Comparison of ENCODE assay signal across 15 mouse cellular contexts in the genomic region with DNA sequence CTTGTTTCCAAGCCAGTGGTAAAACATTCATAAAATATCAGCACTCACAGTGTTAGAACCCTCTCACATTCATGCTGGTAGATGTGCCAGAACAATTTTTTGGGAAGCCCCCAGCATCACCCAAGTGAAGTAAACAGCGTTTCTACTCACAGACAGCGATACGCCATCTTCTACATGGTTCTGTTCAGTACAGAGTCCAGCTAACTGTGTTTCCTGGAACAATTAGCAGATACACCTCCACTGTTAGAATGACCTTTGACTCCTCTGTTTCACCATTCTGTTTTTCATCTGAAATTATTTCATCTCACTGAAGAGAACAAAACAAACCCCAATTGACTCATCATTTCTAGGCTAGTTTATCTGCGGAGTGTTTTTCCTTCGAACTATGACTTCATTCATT.
"Had no signal": no experiment of that assay in that cellular context is flagged by ENCODE, and none has a peak within 500 bp of the region (broad histone marks: within the 10 kb centered on the region; RNA-seq: fewer than 3 reads in every experiment).

No protein-coding gene starts in this region.

- H3K4me2 ChIP-seq: limb, embryonic 13.5 days; liver, embryonic 12.5 days; lung, embryonic 14.5 days; neural tube, embryonic 15.5 days had no signal

- H3K4me3 ChIP-seq: limb, embryonic 13.5 days; liver, embryonic 12.5 days; midbrain, embryonic 10.5 days; myocyte; neural tube, embryonic 15.5 days had no signal

- H3K27me3 ChIP-seq: limb, embryonic 13.5 days; liver, embryonic 12.5 days; neural tube, embryonic 15.5 days had no signal

- H3K27ac ChIP-seq: limb, embryonic 13.5 days; liver, embryonic 12.5 days; midbrain, embryonic 10.5 days; neural tube, embryonic 15.5 days had no signal

- H3K9ac ChIP-seq: limb, embryonic 13.5 days; liver, embryonic 12.5 days; lung, embryonic 14.5 days; neural tube, embryonic 15.5 days had no signal

- H3K36me3 ChIP-seq: limb, embryonic 13.5 days; liver, embryonic 12.5 days; midbrain, embryonic 10.5 days; neural tube, embryonic 15.5 days had no signal

- H3K9me3 ChIP-seq: limb, embryonic 13.5 days; liver, embryonic 12.5 days; midbrain, embryonic 10.5 days; neural tube, embryonic 15.5 days had no signal

- ATAC-seq: inflammation-experienced regulatory T-cells, adult 6 months; intestine, postnatal 0 days; liver, embryonic 12.5 days had no signal

- DNase-seq: left cerebral cortex, postnatal 4 days; lung, embryonic 14.5 days; lung, postnatal 10 days; lung, postnatal 4 days; midbrain, embryonic 14.5 days; right cerebral cortex, adult 18-20 months; right cerebral cortex, postnatal 25 days; thymus, postnatal 36 days had no signal

- H3K4me1 ChIP-seq: liver, embryonic 12.5 days; midbrain, embryonic 10.5 days; neural tube, embryonic 15.5 days had no signal
